Mouse (Mus musculus) activated CD4-positive, CD25-positive, alpha-beta regulatory T cell, adult 4 months (primary cell): ENCODE data around the gene Ctrl. TPM values are rescaled to one million over a fixed set of nuclear protein-coding genes. Genes with fewer than 3 reads are reported as not detected.
A peak's percentile ranks its signal among the peaks of the same experiment; 100 is the strongest.
"Not testable (repeated sequence)": the region's sequence is repeated elsewhere in the genome, so short reads cannot be mapped to it uniquely, and the experiment has no call there.

Experiments used
- ATAC-seq: one replicate; pipeline ENCODE4 v1.8.0; 2017
- polyA plus RNA-seq, 2 experiments: library from polyadenylated mRNA; unstranded; fragments of 100-300 nt; shearing (Covaris generic); gene quantifications; one replicate each; pipeline ENCODE4 v1.2.1; 2017

The Ctrl gene
- 1 to 10 TPM; 3.2 to 3.3 TPM for polyA plus RNA-seq

GRCm38 (mm10) chr8:105933762-105934161 is at the start of gene Ctrl:
Ctrl (minus strand) TSS chr8:105933862.
- ATAC-seq = no peak

GRCm38 (mm10) chr8:105983406-105983805 is 49.7 kb upstream of the Ctrl start:
- not testable (repeated sequence) for ATAC-seq

- no peak for ATAC-seq
These were observed 47.5 kb upstream of the Ctrl start for GRCm38 (mm10) chr8:105981146-105981545.

GRCm38 (mm10) chr8:105979325-105979724 is 45.7 kb upstream of the Ctrl start, which contains the start of gene Dpep3:
Dpep3 (minus strand) TSS chr8:105979429.
- ATAC-seq = no peak

- ATAC-seq = no peak
These were observed 41.7 kb upstream of the Ctrl start for GRCm38 (mm10) chr8:105975363-105975762.

- no peak for ATAC-seq
These were observed 37.5 kb upstream of the Ctrl start for GRCm38 (mm10) chr8:105971019-105971720.

GRCm38 (mm10) chr8:105969367-105969766 is 35.7 kb upstream of the Ctrl start:
- no peak for ATAC-seq

GRCm38 (mm10) chr8:105966692-105967311 is 33.1 kb upstream of the Ctrl start:
- no peak for ATAC-seq

- ATAC-seq = peak; percentile 71
These were observed 32.3 kb upstream of the Ctrl start, which contains the start of gene Slc12a4 for GRCm38 (mm10) chr8:105965905-105966341. Slc12a4 (minus strand) TSS chr8:105966097.

GRCm38 (mm10) chr8:105965266-105965904 is 31.7 kb upstream of the Ctrl start:
- ATAC-seq = peak; percentile 81

GRCm38 (mm10) chr8:105964506-105965265 is 31.0 kb upstream of the Ctrl start:
- no peak for ATAC-seq

GRCm38 (mm10) chr8:105961536-105961935 is 27.9 kb upstream of the Ctrl start:
- no peak for ATAC-seq

GRCm38 (mm10) chr8:105961101-105961500 is 27.4 kb upstream of the Ctrl start:
- ATAC-seq = no peak

- ATAC-seq = no peak
These were observed 25.7 kb upstream of the Ctrl start for GRCm38 (mm10) chr8:105959350-105959749.

- ATAC-seq = no peak
These were observed 24.2 kb upstream of the Ctrl start for GRCm38 (mm10) chr8:105957813-105958212.

GRCm38 (mm10) chr8:105956556-105956955 is 22.9 kb upstream of the Ctrl start:
- no peak for ATAC-seq

- no peak for ATAC-seq
These were observed 17.5 kb upstream of the Ctrl start for GRCm38 (mm10) chr8:105951057-105951659.

GRCm38 (mm10) chr8:105949350-105949749 is 15.7 kb upstream of the Ctrl start:
- no peak for ATAC-seq

- ATAC-seq = no peak
These were observed 9.7 kb upstream of the Ctrl start, which contains the start of gene Lcat for GRCm38 (mm10) chr8:105943321-105943739. Lcat (minus strand) TSS chr8:105943382.

- ATAC-seq = no peak
These were observed 8.9 kb upstream of the Ctrl start for GRCm38 (mm10) chr8:105942542-105942941.

- ATAC-seq = no peak
These were observed 8.4 kb upstream of the Ctrl start for GRCm38 (mm10) chr8:105942026-105942425.

- peak; percentile 2 for ATAC-seq
These were observed 4.6 kb upstream of the Ctrl start, which contains the start of gene Psmb10 for GRCm38 (mm10) chr8:105938306-105938669. Psmb10 (minus strand) TSS chr8:105938444.
